Mouse (Mus musculus) embryo, embryonic 10 days (tissue): Measurements from ENCODE around the gene Cadm2.

Source experiments
- DNase-seq: peaks from one replicate; pipeline ENCODE4 v3.0.0-alpha.2; 2015; ENCODE audit warnings: low spot score

Cadm2 gene

GRCm38 (mm10) chr16:67124811-67125210 is 495.9 kb downstream of the Cadm2 start:
- DNase-seq = no peak

- no peak for DNase-seq
Measured at GRCm38 (mm10) chr16:67122532-67122931, 498.2 kb downstream of the Cadm2 start.

- DNase-seq = no peak
Measured at GRCm38 (mm10) chr16:67121781-67122180, 498.9 kb downstream of the Cadm2 start.

GRCm38 (mm10) chr16:67106478-67107061 is 514.1 kb downstream of the Cadm2 start:
- DNase-seq = peak; percentile 27

GRCm38 (mm10) chr16:67096706-67097105 is 524.0 kb downstream of the Cadm2 start:
- no peak for DNase-seq

DNA sequence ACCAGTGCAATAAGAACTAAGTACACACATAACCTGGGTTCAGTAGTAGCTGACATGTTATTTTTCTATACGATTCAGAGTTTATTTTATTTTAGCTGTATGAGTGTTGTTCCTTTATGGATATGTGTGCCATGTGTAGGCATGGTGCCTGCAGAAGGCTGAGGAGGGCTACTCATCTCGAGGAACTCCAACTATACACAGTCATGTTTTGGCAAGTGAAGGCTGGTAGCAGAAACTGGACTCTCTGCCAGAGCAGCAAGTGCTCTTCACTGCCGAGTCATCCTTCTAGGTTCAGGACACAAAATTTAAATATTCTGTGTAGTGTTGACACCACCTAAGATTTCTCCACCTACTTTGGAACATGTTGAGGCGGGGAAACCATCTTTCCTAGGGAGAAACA is 524.8 kb downstream of the Cadm2 start:
- no peak for DNase-seq

GRCm38 (mm10) chr16:67089747-67090146 is 531.0 kb downstream of the Cadm2 start:
- DNase-seq = peak; percentile 59

DNA sequence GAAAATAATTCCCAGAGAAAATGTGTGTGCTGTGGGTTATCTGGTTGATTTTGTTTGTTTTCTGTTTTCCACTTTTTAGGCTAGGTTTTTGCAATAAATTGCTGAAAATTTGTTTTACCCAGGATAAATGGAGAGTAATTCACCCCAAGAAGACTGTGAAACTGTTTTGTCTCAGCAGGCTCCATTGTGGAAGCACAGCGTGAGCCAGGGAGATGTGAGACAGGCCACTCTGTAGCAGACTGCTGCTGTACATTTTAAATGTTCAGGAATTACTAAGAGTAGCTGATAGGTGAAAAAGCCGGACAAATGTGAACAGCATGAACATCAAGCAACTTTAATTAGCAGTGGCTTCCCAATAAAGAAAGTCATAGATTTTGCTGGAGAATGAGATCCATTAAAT is 541.4 kb downstream of the Cadm2 start:
- DNase-seq = no peak

- no peak for DNase-seq
Measured at GRCm38 (mm10) chr16:67076169-67076895, 544.4 kb downstream of the Cadm2 start.

DNA sequence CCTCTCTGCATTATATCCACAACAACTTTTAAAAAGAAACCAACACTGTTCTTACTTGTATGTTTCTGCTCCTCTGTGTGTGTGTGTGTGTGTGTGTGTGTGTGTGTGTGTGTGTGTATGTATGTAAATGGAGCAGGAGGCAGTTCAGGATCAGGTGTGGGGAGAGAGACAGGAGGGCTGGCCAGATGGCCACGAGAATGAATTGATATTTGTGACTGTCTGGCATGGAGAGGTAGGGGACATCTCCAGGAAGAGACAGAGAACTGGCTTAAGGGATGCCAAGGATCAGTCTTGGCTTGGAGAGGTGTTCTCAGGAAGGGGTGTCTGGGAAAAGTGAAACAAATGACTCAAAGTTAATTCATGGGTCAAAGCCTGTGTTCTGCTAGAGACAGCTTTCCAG is 552.2 kb downstream of the Cadm2 start:
- no peak for DNase-seq

GRCm38 (mm10) chr16:67030918-67031317 is 589.8 kb downstream of the Cadm2 start:
- DNase-seq = no peak

- DNase-seq = no peak
Measured at GRCm38 (mm10) chr16:67019856-67020255, 600.9 kb downstream of the Cadm2 start.

DNA sequence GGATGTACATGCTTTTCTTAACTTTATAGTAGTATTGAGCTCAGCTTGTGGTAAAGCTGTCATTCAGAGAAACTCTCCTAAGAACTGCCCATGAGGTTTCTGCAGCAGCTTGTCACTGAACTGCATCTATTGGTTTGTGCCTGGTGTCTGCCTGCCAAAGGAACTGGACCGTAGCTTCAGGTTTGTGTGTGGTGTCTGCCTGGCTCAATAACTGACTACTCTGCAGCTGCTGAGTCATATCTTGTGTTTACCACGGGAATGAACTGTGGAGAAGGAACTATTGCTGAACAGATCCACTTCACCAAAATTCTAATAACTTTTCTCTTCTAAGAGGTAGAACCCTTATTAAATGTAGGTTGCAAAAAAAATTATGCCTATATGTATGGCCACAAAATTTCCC is 603.0 kb downstream of the Cadm2 start:
- no peak for DNase-seq

DNA sequence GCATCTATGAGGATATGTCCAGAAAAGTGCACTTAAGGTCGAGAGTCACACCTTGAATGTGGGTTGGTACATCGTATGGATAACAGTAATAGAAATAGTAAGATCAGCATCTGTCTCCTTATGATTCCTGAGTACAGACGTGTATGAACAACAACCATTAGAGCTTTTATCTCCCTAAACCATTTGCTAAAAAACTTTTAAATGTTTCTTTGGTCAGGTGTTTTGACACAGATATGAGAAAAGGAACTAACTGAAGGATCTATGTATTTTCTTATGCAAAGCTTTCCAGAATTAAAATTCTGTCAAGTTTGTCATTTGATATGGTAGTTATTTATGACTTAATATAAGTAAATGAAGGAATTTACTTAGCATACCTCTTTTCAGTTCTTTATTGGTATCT is 617.5 kb downstream of the Cadm2 start:
- DNase-seq = no peak

- no peak for DNase-seq
Measured at GRCm38 (mm10) chr16:67001707-67002106, 619.0 kb downstream of the Cadm2 start.

DNA sequence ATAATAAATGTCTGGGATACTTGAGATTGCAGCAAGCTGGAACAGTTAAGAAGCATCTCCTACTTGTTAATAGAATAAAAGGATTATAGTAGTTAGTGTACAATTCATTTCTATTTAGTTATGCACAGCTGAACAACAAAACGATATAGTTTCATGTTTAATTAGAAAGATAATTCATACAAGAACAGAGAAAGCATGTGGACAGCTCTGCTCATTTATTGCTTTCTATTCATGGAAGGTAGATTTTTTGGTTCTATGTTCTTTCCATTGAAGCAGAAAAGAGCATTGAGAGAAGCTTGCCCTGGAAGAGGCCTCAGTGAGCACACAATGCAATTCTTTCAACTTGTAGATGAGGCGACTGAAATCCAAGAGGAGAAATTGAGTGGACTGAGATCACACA is 623.2 kb downstream of the Cadm2 start:
- no peak for DNase-seq

DNA sequence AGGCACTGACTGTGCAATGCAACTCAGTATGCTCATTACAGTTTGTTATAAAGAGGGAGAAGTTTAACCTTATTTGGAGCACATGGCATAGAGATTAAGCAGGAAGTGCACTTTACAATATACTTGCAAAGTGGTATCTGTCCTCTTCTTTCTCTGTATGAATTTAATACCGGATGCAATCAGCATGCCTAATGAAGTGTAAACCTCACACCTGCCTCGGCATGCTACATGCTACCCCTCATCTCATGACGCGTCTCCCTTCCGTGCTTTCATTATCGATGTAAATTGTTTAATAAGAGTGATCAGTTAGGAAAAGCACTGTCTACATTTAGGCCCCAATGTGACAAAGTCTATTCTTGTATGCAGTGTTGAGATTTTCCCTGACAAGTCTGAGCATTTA is 633.0 kb downstream of the Cadm2 start:
- no peak for DNase-seq

- no peak for DNase-seq
Measured at GRCm38 (mm10) chr16:66986879-66987278, 633.8 kb downstream of the Cadm2 start.

DNA sequence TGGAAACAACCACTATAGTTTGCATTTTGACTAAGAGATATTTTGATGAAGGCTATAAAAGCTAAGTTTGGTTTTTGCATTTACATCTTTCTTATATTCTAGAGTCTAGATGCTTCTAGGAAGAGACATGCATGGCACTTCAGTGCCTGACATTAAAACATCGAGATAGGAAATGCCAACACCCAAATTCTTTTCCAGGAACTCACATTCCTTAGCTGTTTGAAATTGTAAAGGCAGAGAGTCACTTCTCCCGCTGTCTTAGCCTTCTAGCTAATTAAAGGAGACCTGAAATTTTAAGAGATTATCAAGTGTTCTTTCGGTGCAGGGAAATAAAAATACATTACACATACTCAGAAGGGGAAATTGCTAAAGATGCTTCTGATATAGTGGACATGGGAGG is 649.8 kb downstream of the Cadm2 start:
- no peak for DNase-seq

GRCm38 (mm10) chr16:66969520-66970144 is 651.1 kb downstream of the Cadm2 start:
- DNase-seq = no peak

DNA sequence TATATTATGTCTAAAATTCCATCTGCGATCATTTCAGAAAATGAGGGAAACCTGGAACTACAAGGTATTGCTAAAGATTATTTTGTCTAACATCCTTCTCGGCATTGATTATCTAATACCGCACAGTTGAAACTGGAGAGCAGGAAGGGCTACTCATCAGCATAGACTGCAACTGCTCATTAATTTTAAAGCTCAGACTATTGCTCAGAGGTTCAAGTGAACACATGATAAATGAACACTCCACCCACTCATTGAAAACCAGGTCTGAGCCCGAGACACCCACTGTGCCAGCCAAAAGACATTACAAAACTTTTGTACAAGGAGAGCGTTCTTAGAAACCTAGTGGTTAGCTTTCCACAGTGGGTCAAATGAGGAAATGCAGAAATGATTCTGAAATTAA is 652.4 kb downstream of the Cadm2 start:
- DNase-seq = no peak

DNA sequence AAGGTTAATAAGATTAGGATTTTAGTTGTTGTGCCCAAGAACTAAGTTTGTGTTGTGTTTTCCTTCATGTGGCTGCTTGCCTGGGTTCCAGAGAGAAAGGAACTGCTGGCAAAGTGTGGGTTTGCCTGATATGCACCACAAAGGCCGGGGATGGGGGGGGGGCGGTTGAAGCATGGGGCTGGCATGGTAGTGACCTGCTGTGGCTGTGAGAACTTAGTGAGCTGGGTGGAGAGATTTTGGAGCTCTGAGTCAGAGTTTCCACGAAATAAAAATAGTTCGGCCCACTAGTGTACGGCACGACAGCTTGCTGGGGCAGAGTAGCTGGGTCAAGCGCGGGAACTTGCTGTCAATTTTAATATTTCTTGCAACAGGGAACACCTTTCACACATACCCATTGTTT is 653.0 kb downstream of the Cadm2 start:
- no peak for DNase-seq

- peak; percentile 13 for DNase-seq
Measured at GRCm38 (mm10) chr16:66959146-66959545, 661.6 kb downstream of the Cadm2 start.

DNA sequence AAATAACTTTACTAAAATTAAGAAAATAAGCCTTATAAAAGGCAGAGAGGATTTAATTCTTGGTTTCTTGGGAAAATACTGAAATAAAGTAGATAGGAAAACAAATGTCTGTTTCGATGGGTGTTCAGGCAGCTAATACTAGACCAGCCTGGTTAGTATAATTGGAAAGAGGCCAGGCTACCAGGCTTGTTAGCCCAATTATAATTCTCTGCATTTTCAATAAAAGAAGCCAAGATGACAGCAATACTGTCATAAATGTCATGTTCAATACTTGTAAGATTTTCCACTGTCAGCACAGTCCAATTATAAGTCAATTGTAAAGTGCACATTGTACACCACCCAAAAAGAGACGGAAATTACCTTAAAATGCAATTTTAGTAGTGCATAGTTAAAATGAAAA is 664.8 kb downstream of the Cadm2 start:
- DNase-seq = no peak
